Mouse (Mus musculus): ENCODE results near the gene Tecpr1.

The Tecpr1 gene

GRCm38 (mm10) chr5:144204911-144205310, 18.5 kb downstream of the Tecpr1 start:
- peak in 1 of 2 experiments; percentile 60 for DNase-seq

GRCm38 (mm10) chr5:144204303-144204702, 19.1 kb downstream of the Tecpr1 start:
- peak in 1 of 2 experiments; percentile 36 for DNase-seq

GRCm38 (mm10) chr5:144203398-144203959, 19.9 kb downstream of the Tecpr1 start:
- DNase-seq, result peak; percentile 64 to 70

GRCm38 (mm10) chr5:144202430-144202829, 21.0 kb downstream of the Tecpr1 start:
- DNase-seq, result peak in 1 of 2 experiments; percentile 33

DNA sequence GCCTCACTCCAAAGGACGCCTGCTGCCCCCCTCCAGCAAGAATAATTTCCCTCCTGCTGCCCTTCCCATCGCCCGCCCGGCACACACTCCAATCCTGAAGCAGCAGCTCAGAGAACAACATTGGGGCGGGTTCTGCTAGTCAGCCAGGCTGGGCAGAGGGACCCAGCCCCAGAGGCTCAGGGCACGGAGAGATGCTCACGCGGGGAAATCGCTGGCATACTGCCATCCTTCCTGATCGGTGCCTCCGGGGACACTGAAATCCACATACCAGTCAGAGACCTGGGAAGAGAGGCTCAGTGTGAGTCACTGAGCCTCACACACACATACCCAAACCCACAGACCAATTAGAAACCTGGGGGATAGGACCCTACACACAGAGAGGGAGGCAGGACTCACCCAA, 22.8 kb downstream of the Tecpr1 start:
- peak in 1 of 2 experiments; percentile 60 for DNase-seq

DNA sequence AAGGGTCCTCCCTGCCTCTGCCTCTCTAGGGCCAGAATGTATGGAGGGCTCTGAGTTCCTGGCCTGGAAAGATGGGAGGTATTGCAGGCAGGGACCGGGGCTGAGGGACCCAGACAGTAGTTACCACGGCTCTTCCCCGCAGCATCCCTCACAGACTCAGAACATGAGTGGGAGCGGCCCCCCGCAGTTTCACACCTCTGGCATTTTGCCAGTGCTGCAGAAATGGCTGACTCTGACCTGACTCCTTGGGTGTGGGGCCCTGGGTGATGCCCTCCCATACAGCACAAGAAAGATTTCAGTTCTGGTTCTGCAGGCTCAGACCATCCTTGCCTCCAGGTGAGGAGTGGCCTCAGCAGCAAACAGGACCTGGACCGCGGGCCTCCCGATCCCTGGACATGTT, 27.8 kb downstream of the Tecpr1 start:
- DNase-seq, result peak in 1 of 2 experiments; percentile 58

- no peak for DNase-seq
These were observed 29.0 kb downstream of the Tecpr1 start for GRCm38 (mm10) chr5:144194416-144194815.

DNA sequence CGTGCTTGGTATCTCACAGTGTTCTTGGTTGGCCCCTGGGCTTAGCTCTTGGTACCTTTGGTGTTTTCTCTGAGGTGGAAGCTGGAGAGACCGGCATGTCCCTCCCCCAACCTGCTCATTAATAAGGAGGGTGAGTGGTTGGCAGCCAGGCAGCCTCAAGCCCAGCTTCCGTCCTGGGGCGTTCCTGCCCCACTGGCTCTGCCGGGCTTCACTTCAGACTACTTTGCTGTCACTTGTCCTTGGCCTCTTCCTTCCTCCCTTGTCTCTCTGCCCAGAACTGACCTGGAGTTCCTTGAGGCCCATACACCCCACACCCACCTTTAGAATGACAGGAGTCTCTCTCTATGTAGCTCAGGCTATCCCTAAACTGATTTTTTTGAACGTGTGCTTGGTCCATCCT, 30.7 kb downstream of the Tecpr1 start:
- DNase-seq, result no peak

GRCm38 (mm10) chr5:144191026-144191425, 32.4 kb downstream of the Tecpr1 start:
- DNase-seq, result no peak

DNA sequence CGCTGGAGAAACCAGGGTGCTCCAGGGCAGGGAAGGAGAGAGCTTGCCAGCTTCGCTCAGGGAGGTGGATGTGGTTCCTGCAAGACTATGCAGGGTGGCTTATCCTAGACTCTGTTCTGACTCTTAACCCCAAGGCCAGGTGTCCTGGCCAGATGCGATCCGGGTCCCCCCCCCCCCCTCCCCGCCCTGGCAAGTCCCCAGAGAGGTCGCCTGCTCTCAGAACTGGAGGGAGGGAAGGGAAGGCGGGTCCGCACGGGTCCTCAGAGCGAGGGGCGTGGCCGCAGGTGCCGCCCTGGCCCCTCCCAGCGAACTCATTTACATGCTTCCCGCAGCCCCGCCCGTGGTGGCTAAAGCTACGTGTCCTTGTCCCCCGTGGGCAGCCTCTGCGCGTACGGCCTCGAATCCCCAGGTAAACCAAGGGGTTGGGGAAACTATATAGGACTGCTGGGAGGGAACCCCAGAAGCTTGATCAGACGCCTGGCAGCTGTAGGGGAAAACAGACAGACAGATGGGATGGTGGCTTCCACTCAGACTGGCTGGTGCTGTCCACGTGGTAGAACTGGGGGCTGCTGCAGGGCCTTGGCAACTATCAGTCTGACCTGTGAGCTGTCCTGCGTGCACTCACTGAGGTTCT, 33.3 kb downstream of the Tecpr1 start, which contains the start of gene Bhlha15:
Gene Bhlha15, plus strand, starts transcription at position 337 of the 634 bp plus-strand sequence.
- DNase-seq, result peak in 1 of 2 experiments; percentile 55

GRCm38 (mm10) chr5:144189327-144189726, 34.1 kb downstream of the Tecpr1 start:
- no peak for DNase-seq

DNA sequence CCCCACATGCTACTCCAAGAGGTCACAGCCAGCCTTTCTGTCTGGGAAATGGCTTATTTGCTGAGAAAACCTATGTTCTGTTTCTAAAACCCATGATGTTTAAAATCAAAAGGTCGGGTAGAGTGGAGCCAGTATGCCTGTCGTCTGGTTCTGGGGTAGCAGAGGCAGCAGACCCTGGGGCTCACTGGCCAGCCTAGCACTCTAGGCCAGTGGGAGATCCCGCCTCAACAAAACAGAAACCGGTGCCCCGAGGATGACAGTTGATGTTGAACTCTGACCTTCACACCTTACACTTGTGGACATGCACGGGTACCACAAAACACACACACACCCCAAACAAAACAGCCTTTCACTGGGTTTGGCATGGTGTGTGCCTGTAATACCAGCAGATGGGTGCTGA, 35.0 kb downstream of the Tecpr1 start:
- no peak for DNase-seq

- DNase-seq, result peak; percentile 56 to 64
These were observed 38.9 kb downstream of the Tecpr1 start for GRCm38 (mm10) chr5:144184350-144185045.

DNA sequence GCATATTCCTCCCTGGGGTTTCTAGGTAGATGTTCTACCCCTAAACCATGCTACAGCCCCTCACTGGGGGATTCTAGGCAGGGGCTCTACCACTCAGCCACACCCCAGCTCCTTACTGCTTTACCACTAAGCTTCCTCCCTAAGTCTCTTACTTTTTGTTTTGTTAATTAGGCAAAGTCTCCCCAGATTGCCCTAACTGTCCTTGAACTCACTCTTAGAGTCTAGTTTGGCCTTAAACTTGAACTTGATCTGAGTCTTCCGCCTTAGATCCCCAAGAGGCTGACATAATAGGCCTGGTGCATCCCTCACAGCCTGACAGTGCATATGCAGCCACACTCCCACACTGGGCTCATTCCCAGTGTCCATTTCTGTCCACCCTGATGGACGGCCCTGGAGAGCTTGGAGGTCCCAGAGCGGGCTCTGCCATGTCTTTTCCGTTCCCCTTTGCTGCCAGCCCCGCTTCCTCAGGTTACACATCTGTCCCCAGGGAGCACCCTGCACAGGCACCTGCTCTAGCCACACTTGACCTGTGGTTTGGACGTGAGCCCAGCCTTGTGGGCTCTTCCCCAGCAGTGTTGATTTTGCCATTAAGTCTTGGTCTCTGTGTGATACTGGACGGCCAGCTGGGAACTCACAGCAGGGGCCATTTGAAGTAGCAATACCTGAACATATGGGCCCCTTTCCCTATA, 39.6 kb downstream of the Tecpr1 start:
- DNase-seq, result peak in 1 of 2 experiments; percentile 39

DNA sequence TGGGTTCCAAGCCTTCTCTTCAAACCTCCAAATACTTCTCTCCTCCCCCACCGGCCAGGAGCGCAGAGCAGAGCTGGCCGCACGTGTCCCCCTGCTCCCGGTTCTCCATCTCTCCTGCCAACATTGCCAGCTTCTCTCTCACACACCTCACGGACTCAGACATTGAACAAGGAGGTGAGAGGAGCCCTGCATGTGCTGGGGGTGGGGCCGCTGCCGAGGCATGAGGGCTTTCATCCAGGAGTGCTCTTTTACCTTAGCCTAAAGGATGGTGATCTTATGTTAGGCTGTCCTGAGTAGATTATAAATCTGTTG, 40.2 kb downstream of the Tecpr1 start:
- no peak for DNase-seq

GRCm38 (mm10) chr5:144182542-144183247, 40.7 kb downstream of the Tecpr1 start:
- DNase-seq, result no peak

DNA sequence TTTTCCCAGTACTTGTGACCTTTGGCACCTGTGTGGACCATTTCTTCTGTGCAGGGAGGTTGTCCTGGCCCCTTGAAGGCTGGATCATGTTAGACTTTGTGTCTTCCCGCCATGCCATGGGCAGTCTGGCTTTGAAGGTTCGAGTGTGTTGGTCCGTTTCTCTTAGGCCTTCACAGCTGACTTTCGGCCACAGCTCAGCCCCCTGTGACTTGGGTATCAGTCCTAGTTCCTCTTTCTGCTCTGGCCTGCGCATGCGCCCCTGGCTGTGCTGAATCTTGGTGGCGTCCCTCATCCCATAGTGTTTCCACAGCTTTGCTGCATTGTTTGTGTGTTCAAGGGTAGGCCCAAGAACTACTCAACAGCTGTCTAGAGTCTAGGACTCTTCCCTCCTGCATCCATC, 42.2 kb downstream of the Tecpr1 start:
- DNase-seq, result no peak

GRCm38 (mm10) chr5:144178216-144178615, 45.2 kb downstream of the Tecpr1 start:
- no peak for DNase-seq

DNA sequence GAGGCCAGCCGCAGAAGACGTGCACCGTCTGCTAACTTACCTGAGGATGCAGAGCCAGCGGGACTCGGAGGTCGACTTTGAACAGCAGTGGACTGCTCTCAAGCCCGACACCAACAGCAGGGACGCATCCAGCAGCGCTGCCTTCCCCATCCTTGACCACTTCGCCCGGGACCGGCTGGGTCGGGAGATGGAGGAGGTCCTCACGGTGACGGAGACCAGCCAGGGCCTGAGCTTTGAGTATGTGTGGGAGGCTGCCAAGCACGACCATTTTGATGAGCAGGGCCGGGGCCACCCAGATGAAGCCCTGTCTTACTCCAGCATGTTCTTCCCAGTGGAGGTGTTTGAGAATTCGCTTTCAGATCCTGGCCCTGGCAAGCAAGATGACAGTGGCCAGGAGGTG, 49.8 kb downstream of the Tecpr1 start:
- no peak for DNase-seq

DNA sequence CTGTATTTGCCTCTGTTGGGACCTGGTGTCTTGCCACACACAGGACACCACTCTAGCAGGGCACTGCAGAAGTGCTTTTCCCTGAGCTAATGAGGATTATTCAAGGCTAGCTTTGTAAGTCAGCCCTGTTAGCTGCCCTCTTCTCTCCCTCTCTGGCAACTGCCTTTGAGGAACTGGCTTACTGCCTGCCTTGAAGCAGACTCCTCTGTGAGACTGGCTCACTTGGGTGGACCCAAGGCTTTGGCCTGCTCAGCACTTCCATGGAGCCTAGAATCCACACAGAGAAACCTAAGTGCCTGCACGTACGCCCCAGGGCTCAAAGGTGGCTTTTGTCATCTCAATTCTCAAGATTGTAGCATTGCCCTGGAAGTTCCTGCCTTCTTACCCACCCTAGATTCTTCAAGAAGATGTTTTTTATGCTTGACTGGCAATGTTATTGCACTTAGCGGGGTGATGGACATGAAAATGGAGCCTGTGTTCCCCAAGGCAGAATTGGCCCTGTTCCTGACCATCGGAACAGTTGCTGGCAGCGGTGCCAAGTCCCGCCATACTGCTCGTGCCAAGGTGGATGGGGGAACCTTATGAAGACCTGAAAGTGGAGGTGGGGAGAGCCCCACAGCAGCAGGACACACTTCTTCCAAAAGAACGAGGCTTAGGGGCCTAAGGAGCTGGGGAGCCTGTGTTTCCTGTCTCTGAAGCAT, 54.0 kb downstream of the Tecpr1 start:
- DNase-seq, result peak; percentile 47 to 54

DNA sequence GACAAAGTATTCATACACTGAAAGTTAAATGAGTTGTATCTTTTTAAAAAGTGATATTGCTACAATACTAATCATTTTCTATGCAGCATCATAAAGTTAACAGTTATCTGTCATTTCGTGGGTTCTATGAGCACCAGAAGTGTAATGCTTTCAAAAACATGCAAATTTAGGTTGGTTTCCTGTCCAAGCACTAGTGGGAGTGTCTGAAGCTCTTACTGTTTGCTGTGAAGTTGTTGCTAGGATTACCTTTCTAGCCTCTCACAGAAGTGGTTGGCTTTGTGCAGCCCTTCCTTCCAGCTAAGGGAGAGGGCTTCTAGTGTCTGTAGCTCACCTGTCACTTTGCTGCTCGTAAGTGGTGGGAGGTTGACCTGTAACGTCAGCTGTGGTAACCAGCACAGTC, 57.7 kb downstream of the Tecpr1 start:
- no peak for DNase-seq

- peak; percentile 78 to 85 for DNase-seq
These were observed 60.5 kb downstream of the Tecpr1 start for GRCm38 (mm10) chr5:144162813-144163517.

All from cerebellum, postnatal 25 days (tissue).